20 mouse cellular contexts compared by ENCODE assay signal in genomic region chr11:112253061-112253460, GRCm38 (mm10).
DNase-seq lines count a peak whose midpoint lies in the region; ATAC-seq and TF ChIP-seq lines count a peak whose summit lies in the region.
"Had no signal": no experiment of that assay in that cellular context is flagged by ENCODE, and none has a peak within 500 bp of the region (broad histone marks: within the 10 kb centered on the region; RNA-seq: fewer than 3 reads in every experiment).

No protein-coding gene starts in this region.

- H3K27me3 ChIP-seq in stomach, postnatal 0 days (ENCODE audit: control insufficient read depth, insufficient read depth, low read length) = no peaks in the 10 kb centered on the region
- no peaks in the 10 kb centered on the region for H3K27me3 ChIP-seq in liver, embryonic 11.5 days (replicated peaks; ENCODE audit: control insufficient read depth, insufficient read depth, low read length)
- H3K27me3 ChIP-seq: forebrain, embryonic 13.5 days; heart, embryonic 13.5 days; hindbrain, embryonic 15.5 days had no signal

- H3K4me1 ChIP-seq in stomach, postnatal 0 days (replicated peaks; ENCODE audit: control insufficient read depth, insufficient read depth) = no peaks in the 10 kb centered on the region
- H3K4me1 ChIP-seq in liver, embryonic 11.5 days (replicated peaks; ENCODE audit: control insufficient read depth, insufficient read depth, low read length) = no peaks in the 10 kb centered on the region
- H3K4me1 ChIP-seq: embryonic facial prominence, embryonic 13.5 days; forebrain, embryonic 13.5 days; heart, embryonic 13.5 days; hindbrain, embryonic 15.5 days had no signal

- H3K9me3 ChIP-seq in stomach, postnatal 0 days (ENCODE audit: control insufficient read depth, low read length) = no peaks in the 10 kb centered on the region
- no peaks in the 10 kb centered on the region for H3K9me3 ChIP-seq in liver, embryonic 11.5 days (ENCODE audit: control insufficient read depth, low read length)
- H3K9me3 ChIP-seq: embryonic facial prominence, embryonic 13.5 days; forebrain, embryonic 13.5 days; heart, embryonic 13.5 days; hindbrain, embryonic 15.5 days had no signal

- no peak for ATAC-seq in stomach, postnatal 0 days (ENCODE audit: low FRiP score, low TSS enrichment)
- ATAC-seq in liver, embryonic 11.5 days (replicated peaks; ENCODE audit: low FRiP score) = no peak
- ATAC-seq: CD4-positive, CD25-positive, alpha-beta regulatory T cell, adult 4 months; forebrain, embryonic 13.5 days; forebrain, postnatal 0 days had no signal

- H3K9ac ChIP-seq in stomach, postnatal 0 days (ENCODE audit: low read length) = no peak overlapping the region
- H3K9ac ChIP-seq in liver, embryonic 11.5 days (ENCODE audit: low read depth, low read length) = no peak overlapping the region
- H3K9ac ChIP-seq: embryonic facial prominence, embryonic 13.5 days; forebrain, embryonic 13.5 days; forebrain, postnatal 0 days; heart, embryonic 13.5 days; hindbrain, embryonic 15.5 days had no signal

- WGBS in stomach, postnatal 0 days = 74% methylated on average over 3 of the region's 3 CpGs
- 84% methylated on average over 3 of the region's 3 CpGs for WGBS in liver, embryonic 11.5 days

- no peaks in the 10 kb centered on the region for H3K36me3 ChIP-seq in stomach, postnatal 0 days (ENCODE audit: control insufficient read depth, insufficient read depth, low read length)
- H3K36me3 ChIP-seq in liver, embryonic 11.5 days (ENCODE audit: control insufficient read depth, insufficient read depth, low read length) = no peaks in the 10 kb centered on the region
- H3K36me3 ChIP-seq: embryonic facial prominence, embryonic 13.5 days; G1E; heart, embryonic 13.5 days; hindbrain, embryonic 15.5 days had no signal

- no peak for TF ChIP-seq CTCF in stomach, postnatal 0 days (IDR thresholded peaks at IDR 0.05; ENCODE audit: low read depth)

- no peak overlapping the region for H3K4me2 ChIP-seq in stomach, postnatal 0 days (replicated peaks; ENCODE audit: low read depth)
- H3K4me2 ChIP-seq in liver, embryonic 11.5 days = no peak overlapping the region
- H3K4me2 ChIP-seq: embryonic facial prominence, embryonic 13.5 days; forebrain, embryonic 13.5 days; heart, embryonic 13.5 days; hindbrain, embryonic 15.5 days had no signal

- TF ChIP-seq EP300 in stomach, postnatal 0 days (optimal IDR thresholded peaks at IDR 0.05) = no peak

- H3K4me3 ChIP-seq in stomach, postnatal 0 days (ENCODE audit: low read depth, low read length) = no peak overlapping the region
- H3K4me3 ChIP-seq in liver, embryonic 11.5 days (ENCODE audit: low read depth, low read length) = no peak overlapping the region
- H3K4me3 ChIP-seq: embryonic facial prominence, embryonic 13.5 days; forebrain, embryonic 13.5 days; heart, embryonic 13.5 days; hindbrain, embryonic 15.5 days had no signal

- no peak overlapping the region for H3K27ac ChIP-seq in stomach, postnatal 0 days (replicated peaks)
- H3K27ac ChIP-seq in liver, embryonic 11.5 days (ENCODE audit: low read depth, low read length) = no peak overlapping the region
- H3K27ac ChIP-seq: embryonic facial prominence, embryonic 13.5 days; forebrain, embryonic 13.5 days; heart, embryonic 13.5 days; hindbrain, embryonic 15.5 days had no signal

- peak; percentile 25 to 58 for DNase-seq in urinary bladder, adult 18-20 months (ENCODE audit: low spot score in 2 of 2)
- no peak for DNase-seq in urinary bladder, postnatal 10 days (ENCODE audit: low spot score)
- peak; percentile 8 for DNase-seq in brain, adult 2 months (ENCODE audit: low read depth, low spot score)
- peak; percentile 68 for DNase-seq in urinary bladder, postnatal 14 days (ENCODE audit: low spot score)
- no peak for DNase-seq in stomach, postnatal 0 days (ENCODE audit: low spot score)
- no peak for DNase-seq in liver, embryonic 11.5 days (ENCODE audit: low spot score)
- DNase-seq: adrenal gland, postnatal 10 days; B cell, adult 2 months; cerebellum, adult 11-12 months; cerebellum, adult 9-10 months; cerebellum, postnatal 36 days; forebrain, postnatal 0 days; gastrocnemius, postnatal 10 days; heart, postnatal 36 days had no signal

Comparison
In these comparisons a context has a peak if more than half of its experiments do, and no peak if none do; other contexts are left out.
1. DNase-seq: peak in urinary bladder, adult 18-20 months (2 of 2), brain, adult 2 months (single experiment) and urinary bladder, postnatal 14 days (single experiment); none in urinary bladder, postnatal 10 days (single experiment), stomach, postnatal 0 days (single experiment) and liver, embryonic 11.5 days (single experiment).